Mouse (Mus musculus) MEL (cell line): ENCODE results near the gene Shisal2b.

Experiments
- CHD2 ChIP-seq: IDR thresholded peaks from 2 replicates; pipeline ENCODE4 v1.6.1; 2011; ENCODE audit warnings: low read length, improper control_type of control experiment
- CTCF ChIP-seq, 3 experiments: IDR thresholded peaks in 2 of 3; conservative IDR thresholded peaks in 1 of 3; 2 replicates each; pipeline ENCODE4 v1.5.1; 2011 to 2012; ENCODE audit warnings: low read length in 3 of 3, low read depth in 2 of 3, mild to moderate bottlenecking in 2 of 3, improper control_type of control experiment in 1 of 3, inconsistent platforms in 1 of 3, mixed read lengths in 1 of 3, moderate library complexity in 1 of 3; ENCODE audit not compliant: control insufficient read depth in 1 of 3, insufficient read depth in 1 of 3, poor library complexity in 1 of 3, severe bottlenecking in 1 of 3
- E2F4 ChIP-seq: IDR thresholded peaks from 2 replicates; pipeline ENCODE4 v1.6.1; 2011; ENCODE audit warnings: low read depth, low read length, improper control_type of control experiment, borderline replicate concordance
- ELF1 ChIP-seq: IDR thresholded peaks from 2 replicates; pipeline ENCODE4 v1.6.1; 2014; ENCODE audit warnings: low read depth, mild to moderate bottlenecking, inconsistent platforms, low read length, improper control_type of control experiment, moderate library complexity
- EP300 ChIP-seq, 2 experiments: IDR thresholded peaks; 2 replicates each; pipeline ENCODE4 v1.6.1; 2011; ENCODE audit warnings: improper control_type of control experiment in 2 of 2, low read length in 2 of 2, low read depth in 1 of 2, mild to moderate bottlenecking in 1 of 2
- GABPA ChIP-seq: IDR thresholded peaks from 2 replicates; pipeline ENCODE4 v1.6.1; 2012; ENCODE audit warnings: low read depth, mild to moderate bottlenecking, inconsistent platforms, low read length, improper control_type of control experiment, moderate library complexity
- MAFK ChIP-seq: IDR thresholded peaks from 2 replicates; pipeline ENCODE4 v1.6.1; 2011; ENCODE audit warnings: low read depth, mild to moderate bottlenecking, low read length, improper control_type of control experiment, borderline replicate concordance
- MAX ChIP-seq: IDR thresholded peaks from 2 replicates; pipeline ENCODE4 v1.6.1; 2011; ENCODE audit warnings: low read length, improper control_type of control experiment
- MXI1 ChIP-seq: IDR thresholded peaks from 2 replicates; pipeline ENCODE4 v1.6.1; 2011; ENCODE audit warnings: mild to moderate bottlenecking, low read depth, low read length, improper control_type of control experiment
- NRF1 ChIP-seq: IDR thresholded peaks from 2 replicates; pipeline ENCODE4 v1.6.1; 2014; ENCODE audit warnings: low read depth, mild to moderate bottlenecking, inconsistent platforms, low read length, improper control_type of control experiment, moderate library complexity; ENCODE audit not compliant: poor library complexity, insufficient read depth, severe bottlenecking
- POLR2A ChIP-seq, 2 experiments: IDR thresholded peaks; 2 replicates each; pipeline ENCODE4 v1.6.1; 2011 to 2012; ENCODE audit warnings: low read length in 2 of 2, mild to moderate bottlenecking in 2 of 2, control low read depth in 1 of 2, improper control_type of control experiment in 1 of 2, low read depth in 1 of 2, moderate library complexity in 1 of 2; ENCODE audit not compliant: control insufficient read depth in 1 of 2, insufficient read depth in 1 of 2, poor library complexity in 1 of 2
- ZC3H11A ChIP-seq: IDR thresholded peaks from 2 replicates; pipeline ENCODE4 v1.6.1; 2012; ENCODE audit warnings: low read depth, mild to moderate bottlenecking, inconsistent platforms, low read length, improper control_type of control experiment

DNA sequence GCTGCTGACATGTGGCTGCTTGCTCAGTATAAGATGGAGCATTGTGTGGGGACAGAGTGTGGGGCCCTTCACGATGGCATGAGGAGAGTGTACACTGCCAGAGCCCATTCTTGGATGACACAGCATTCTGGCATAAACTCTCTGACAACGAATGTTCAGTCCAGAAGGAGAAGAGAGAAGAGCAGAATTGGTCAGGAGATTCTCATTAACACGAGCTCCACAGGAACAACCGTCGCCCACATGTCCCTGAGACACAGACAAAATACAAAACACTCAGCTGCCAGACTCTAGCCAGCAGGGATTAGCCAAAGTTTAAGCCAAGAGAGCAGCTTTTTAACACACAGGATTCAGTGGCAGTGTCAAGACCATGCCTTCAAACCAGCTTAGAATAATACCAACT is 3.0 kb upstream of the Shisal2b start:
- TF ChIP-seq NRF1 (no peak), CTCF (IDR thresholded peaks at IDR 0.05 in 2 of 3, conservative IDR thresholded peaks at IDR 0.05 in 1 of 3; ENCODE audit: control insufficient read depth in 1 of 3, insufficient read depth in 1 of 3, low read depth in 2 of 3, low read length in 3 of 3, poor library complexity in 1 of 3, severe bottlenecking in 1 of 3) (no peak), EP300 (IDR thresholded peaks at IDR 0.05; ENCODE audit: low read depth in 1 of 2, low read length in 2 of 2) (no peak), ZC3H11A (no peak), E2F4 (no peak), POLR2A (IDR thresholded peaks at IDR 0.05; ENCODE audit: control insufficient read depth in 1 of 2, insufficient read depth in 1 of 2, low read depth in 1 of 2, low read length in 2 of 2, poor library complexity in 1 of 2) (no peak), MXI1 (no peak), MAFK (no peak), MAX (no peak), GABPA (no peak), CHD2 (no peak), ELF1 (no peak)
